Mouse (Mus musculus) CH12.LX (cell line): ENCODE measurements around the gene Hoxd1. TPM values are rescaled to one million over a fixed set of nuclear protein-coding genes. Genes with fewer than 3 reads are reported as not detected.

Experiments
- DNase-seq: peaks from one replicate; pipeline ENCODE4 v3.0.0-alpha.2; 2013; ENCODE audit errors: extremely low read depth
- H3K27ac ChIP-seq: 2 replicates; pipeline ENCODE4 v1.5.1; 2012; ENCODE audit warnings: low read depth, mild to moderate bottlenecking, control low read depth, moderate library complexity; ENCODE audit not compliant: insufficient read depth
- H3K27me3 ChIP-seq: replicated peaks from 2 replicates; pipeline ENCODE3; 2012; ENCODE audit warnings: inconsistent platforms
- H3K36me3 ChIP-seq, 2 experiments: replicated peaks in 1 of 2; 2 replicates each; pipeline versions ENCODE3 to v1.6.1; 2012; ENCODE audit warnings: inconsistent platforms in 1 of 2, low read length in 1 of 2, mild to moderate bottlenecking in 1 of 2, mixed read lengths in 1 of 2, moderate library complexity in 1 of 2; ENCODE audit not compliant: control insufficient read depth in 1 of 2, insufficient read depth in 1 of 2
- H3K4me1 ChIP-seq, 2 experiments: 2 replicates each; pipeline ENCODE4 v1.6.1; 2012; ENCODE audit warnings: inconsistent platforms in 1 of 2, moderate library complexity in 1 of 2; ENCODE audit not compliant: insufficient read depth in 2 of 2, control insufficient read depth in 1 of 2
- H3K4me2 ChIP-seq: 2 replicates; pipeline ENCODE4 v1.6.1; 2012; ENCODE audit warnings: low read depth, mild to moderate bottlenecking, control low read depth; ENCODE audit not compliant: poor library complexity, insufficient read depth, severe bottlenecking
- H3K4me3 ChIP-seq, 3 experiments: fragments of 150-350 bp in 1 of 3; sonication (generic) in 1 of 3; replicated peaks in 1 of 3; 2 replicates each; pipeline versions ENCODE3 to v1.5.1; 2011 to 2012; ENCODE audit warnings: low read depth in 2 of 3, low read length in 2 of 3, mild to moderate bottlenecking in 2 of 3, moderate library complexity in 2 of 3, control low read depth in 1 of 3, improper control_type of control experiment in 1 of 3, inconsistent platforms in 1 of 3, mixed read lengths in 1 of 3; ENCODE audit not compliant: poor library complexity in 1 of 3
- H3K79me2 ChIP-seq: replicated peaks from 2 replicates; pipeline ENCODE4 v1.6.1; 2012; ENCODE audit warnings: mild to moderate bottlenecking, moderate library complexity; ENCODE audit not compliant: control insufficient read depth, poor library complexity, insufficient read depth, severe bottlenecking; ENCODE audit errors: extremely low read depth
- H3K9ac ChIP-seq: 2 replicates; pipeline ENCODE4 v1.6.1; 2012; ENCODE audit warnings: low read depth, mild to moderate bottlenecking, control low read depth, moderate library complexity; ENCODE audit not compliant: insufficient read depth
- H3K9me3 ChIP-seq: replicated peaks from 2 replicates; pipeline ENCODE3; 2012; ENCODE audit warnings: low read length, inconsistent platforms, mixed read lengths
- BHLHE40 ChIP-seq: IDR thresholded peaks from 2 replicates; pipeline ENCODE4 v1.6.1; 2011; ENCODE audit warnings: mild to moderate bottlenecking, low read depth, low read length, improper control_type of control experiment
- CHD1 ChIP-seq: IDR thresholded peaks from 2 replicates; pipeline ENCODE4 v1.6.1; 2012; ENCODE audit warnings: low read depth, low read length, improper control_type of control experiment, inconsistent platforms
- CHD2 ChIP-seq: IDR thresholded peaks from 2 replicates; pipeline ENCODE4 v1.6.1; 2011; ENCODE audit warnings: low read length, improper control_type of control experiment
- ELF1 ChIP-seq: IDR thresholded peaks from 2 replicates; pipeline ENCODE4 v1.6.1; 2014; ENCODE audit warnings: low read depth, mild to moderate bottlenecking, inconsistent platforms, low read length, improper control_type of control experiment
- EP300 ChIP-seq: IDR thresholded peaks from 2 replicates; pipeline ENCODE4 v1.6.1; 2011; ENCODE audit warnings: low read length, improper control_type of control experiment
- ETS1 ChIP-seq: conservative IDR thresholded peaks from 2 replicates; pipeline ENCODE4 v1.6.1; 2012; ENCODE audit warnings: low read depth, mild to moderate bottlenecking, inconsistent platforms, low read length, improper control_type of control experiment, moderate library complexity
- GABPA ChIP-seq: IDR thresholded peaks from 2 replicates; pipeline ENCODE4 v1.6.1; 2012; ENCODE audit warnings: low read depth, low read length, improper control_type of control experiment, inconsistent platforms; ENCODE audit not compliant: insufficient replicate concordance
- HCFC1 ChIP-seq: IDR thresholded peaks from 2 replicates; pipeline ENCODE4 v1.6.1; 2012; ENCODE audit warnings: low read depth, mild to moderate bottlenecking, inconsistent platforms, low read length, improper control_type of control experiment
- IRF4 ChIP-seq: IDR thresholded peaks from 2 replicates; pipeline ENCODE4 v1.6.1; 2014; ENCODE audit warnings: low read depth, mild to moderate bottlenecking, inconsistent platforms, low read length, improper control_type of control experiment
- JUN ChIP-seq: IDR thresholded peaks from 2 replicates; pipeline ENCODE4 v1.6.1; 2011; ENCODE audit warnings: low read depth, mild to moderate bottlenecking, low read length, improper control_type of control experiment, moderate library complexity; ENCODE audit not compliant: insufficient read depth
- MAFK ChIP-seq: IDR thresholded peaks from 2 replicates; pipeline ENCODE4 v1.6.1; 2011; ENCODE audit warnings: low read length, improper control_type of control experiment; ENCODE audit not compliant: insufficient replicate concordance
- MAX ChIP-seq: IDR thresholded peaks from 2 replicates; pipeline ENCODE4 v1.6.1; 2011; ENCODE audit warnings: low read length, improper control_type of control experiment
- MAZ ChIP-seq: IDR thresholded peaks from 2 replicates; pipeline ENCODE4 v1.6.1; 2012; ENCODE audit warnings: low read depth, mild to moderate bottlenecking, inconsistent platforms, low read length, improper control_type of control experiment, moderate library complexity
- MXI1 ChIP-seq: IDR thresholded peaks from 2 replicates; pipeline ENCODE4 v1.6.1; 2011; ENCODE audit warnings: mild to moderate bottlenecking, low read depth, low read length, improper control_type of control experiment
- NELFE ChIP-seq: IDR thresholded peaks from 2 replicates; pipeline ENCODE4 v1.6.1; 2011; ENCODE audit warnings: low read depth, low read length, improper control_type of control experiment
- NRF1 ChIP-seq: IDR thresholded peaks from 2 replicates; pipeline ENCODE4 v1.6.1; 2014; ENCODE audit warnings: low read depth, mild to moderate bottlenecking, inconsistent platforms, low read length, improper control_type of control experiment, moderate library complexity
- PAX5 ChIP-seq: IDR thresholded peaks from 2 replicates; pipeline ENCODE4 v1.6.1; 2012; ENCODE audit warnings: low read length, inconsistent platforms, mixed read lengths
- RAD21 ChIP-seq: IDR thresholded peaks from 2 replicates; pipeline ENCODE4 v1.6.1; 2011; ENCODE audit warnings: low read depth, mild to moderate bottlenecking, low read length, improper control_type of control experiment, moderate library complexity
- SMC3 ChIP-seq: IDR thresholded peaks from 2 replicates; pipeline ENCODE4 v1.6.1; 2011; ENCODE audit warnings: low read depth, low read length, improper control_type of control experiment
- TCF12 ChIP-seq: IDR thresholded peaks from 2 replicates; pipeline ENCODE4 v1.6.1; 2014; ENCODE audit warnings: low read depth, mild to moderate bottlenecking, inconsistent platforms, low read length, improper control_type of control experiment
- UBTF ChIP-seq: IDR thresholded peaks from 2 replicates; pipeline ENCODE4 v1.6.1; 2012; ENCODE audit warnings: low read depth, mild to moderate bottlenecking, inconsistent platforms, low read length, improper control_type of control experiment, moderate library complexity
- USF2 ChIP-seq: conservative IDR thresholded peaks from 2 replicates; pipeline ENCODE4 v1.6.1; 2011; ENCODE audit warnings: low read depth, low read length, improper control_type of control experiment
- ZC3H11A ChIP-seq: IDR thresholded peaks from 2 replicates; pipeline ENCODE4 v1.6.1; 2012; ENCODE audit warnings: low read depth, mild to moderate bottlenecking, inconsistent platforms, low read length, improper control_type of control experiment
- ZKSCAN1 ChIP-seq: IDR thresholded peaks from 2 replicates; pipeline ENCODE4 v1.6.1; 2012; ENCODE audit warnings: low read depth, inconsistent platforms, low read length, improper control_type of control experiment, borderline replicate concordance
- ZMIZ1 ChIP-seq: IDR thresholded peaks from 2 replicates; pipeline ENCODE4 v1.6.1; 2012; ENCODE audit warnings: low read depth, mild to moderate bottlenecking, inconsistent platforms, low read length, improper control_type of control experiment
- dilution Hi-C: fragments of 300-500 bp; cut with MboI; formaldehyde crosslinking; loops from 2 replicates; pipeline ENCODE4 v1.14.3; 2020; ENCODE audit warnings: low sequenced_read_pairs; ENCODE audit not compliant: extremely low pct_unique_long_range_greater_than_20kb, extremely low pct_ligation_motif_present
- in situ Hi-C: fragments of 300-500 bp; cut with MboI; formaldehyde crosslinking; loops from 3 replicates; pipeline ENCODE4 v1.14.3; 2019; ENCODE audit warnings: low sequenced_read_pairs, low pct_ligation_motif_present, low pct_unique_long_range_greater_than_20kb, mixed read lengths
- polyA plus RNA-seq: library from polyadenylated mRNA; unstranded; fragments of >175 nt; gene quantifications from 2 replicates; pipeline ENCODE4 v1.2.1, GENCODE M21; 2012; ENCODE audit warnings: low read depth; ENCODE audit not compliant: insufficient read length
- total RNA-seq, 2 experiments: library from RNA; depleted of rRNA; stranded (reverse); fragments of 300-350 nt in 1 of 2; fragments of >200 nt in 1 of 2; gene quantifications; 2 replicates each; pipeline ENCODE4 v1.2.3; 2012 to 2014

The Hoxd1 gene
- total and polyA plus RNA-seq, 3 experiments: not detected

DNA sequence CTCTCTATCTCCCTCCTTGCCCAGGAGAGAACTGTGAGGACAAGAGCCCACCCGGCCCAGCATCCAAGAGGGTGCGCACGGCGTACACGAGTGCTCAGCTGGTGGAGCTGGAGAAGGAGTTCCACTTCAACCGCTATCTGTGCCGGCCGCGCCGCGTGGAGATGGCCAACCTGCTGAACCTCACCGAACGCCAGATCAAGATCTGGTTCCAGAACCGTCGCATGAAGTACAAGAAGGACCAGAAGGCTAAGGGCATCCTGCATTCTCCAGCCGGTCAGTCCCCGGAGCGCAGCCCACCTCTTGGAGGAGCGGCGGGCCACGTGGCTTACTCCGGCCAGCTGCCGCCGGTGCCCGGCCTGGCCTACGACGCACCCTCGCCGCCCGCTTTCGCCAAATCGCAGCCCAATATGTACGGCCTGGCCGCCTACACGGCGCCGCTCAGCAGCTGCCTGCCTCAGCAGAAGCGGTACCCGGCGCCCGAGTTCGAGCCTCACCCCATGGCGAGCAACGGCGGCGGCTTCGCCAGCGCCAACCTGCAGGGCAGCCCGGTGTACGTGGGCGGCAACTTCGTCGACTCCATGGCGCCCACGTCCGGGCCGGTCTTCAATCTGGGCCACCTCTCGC lies 16.4 kb upstream of the Hoxd1 start:
- H3K27ac ChIP-seq: no peak overlapping the region
- no peaks in the 10 kb centered on the region for H3K27me3 ChIP-seq
- no peak for DNase-seq
- H3K9ac ChIP-seq: no peak overlapping the region
- dilution Hi-C loops (no loop called here), in situ Hi-C loops (no loop called here)
- H3K79me2 ChIP-seq: no peaks in the 10 kb centered on the region
- H3K4me3 ChIP-seq: no peak overlapping the region
- H3K9me3 ChIP-seq: peaks cover 8% of the 10 kb centered on the region
- TF ChIP-seq RAD21 (no peak), USF2 (no peak), ZC3H11A (no peak), SMC3 (no peak), ZKSCAN1 (no peak), HCFC1 (no peak), JUN (no peak), UBTF (no peak), EP300 (no peak), ZMIZ1 (no peak), MXI1 (no peak), MAFK (no peak), TCF12 (no peak), NRF1 (no peak), CHD2 (no peak), CHD1 (no peak), ELF1 (no peak), MAZ (no peak), PAX5 (no peak), IRF4 (no peak)
- H3K4me2 ChIP-seq: no peak overlapping the region
- peaks cover 0 to 6% of the 10 kb centered on the region in 2 experiments; a peak in 1 of 4 replicates for H3K4me1 ChIP-seq
- peaks cover 8 to 20% of the 10 kb centered on the region in 2 experiments for H3K36me3 ChIP-seq

GRCm38 (mm10) chr2:74747006-74747405 lies 15.8 kb upstream of the Hoxd1 start:
- no peak for DNase-seq
- H3K27me3 ChIP-seq: no peaks in the 10 kb centered on the region
- no peak overlapping the region for H3K4me2 ChIP-seq
- in situ Hi-C loops: no loop called here
- no peak overlapping the region for H3K9ac ChIP-seq
- no peak for TF ChIP-seq MXI1
- no peak for TF ChIP-seq CHD2
- TF ChIP-seq NRF1: no peak
- TF ChIP-seq CHD1: no peak
- no peak for TF ChIP-seq MAX
- TF ChIP-seq ZMIZ1: no peak
- TF ChIP-seq NELFE: no peak
- no peak for TF ChIP-seq ZC3H11A
- no peak for TF ChIP-seq ZKSCAN1
- TF ChIP-seq GABPA: no peak
- TF ChIP-seq BHLHE40: no peak
- TF ChIP-seq ETS1: no peak
- H3K9me3 ChIP-seq: peaks cover 8% of the 10 kb centered on the region
- H3K4me3 ChIP-seq: no peak overlapping the region
- peaks cover 0 to 12% of the 10 kb centered on the region in 2 experiments; a peak in 2 of 4 replicates for H3K4me1 ChIP-seq
- dilution Hi-C loops: no loop called here
- no peak overlapping the region for H3K27ac ChIP-seq
- H3K79me2 ChIP-seq: no peaks in the 10 kb centered on the region
- H3K36me3 ChIP-seq: peaks cover 8 to 20% of the 10 kb centered on the region in 2 experiments
